Mouse (Mus musculus) spleen, adult 2 months (tissue): ENCODE measurements at regions not wholly inside any gene's neighbourhood (a gene's known extent, or its start where the extent isn't known, plus 50 kb on each side); places are given as distances from the start of the nearest gene placed in this dataset.

Experiments used
- CTCF ChIP-seq: fragments of 200-500 bp; IDR thresholded peaks from 2 replicates; pipeline ENCODE4 v1.5.1; 2011; ENCODE audit warnings: mild to moderate bottlenecking, inconsistent platforms; ENCODE audit not compliant: insufficient read depth, insufficient read length, insufficient replicate concordance; ENCODE audit errors: extremely low read depth
- POLR2A ChIP-seq: fragments of 200-500 bp; IDR thresholded peaks from 2 replicates; pipeline ENCODE4 v1.6.1; 2011; ENCODE audit warnings: low read depth, low read length, inconsistent platforms

GRCm38 (mm10) chr9:67611676-67612075 is 52.2 kb upstream of the Tln2 start:
- no peak for TF ChIP-seq CTCF
- no peak for TF ChIP-seq POLR2A
